8 mouse cellular contexts compared by ENCODE assay signal in the genomic region with DNA sequence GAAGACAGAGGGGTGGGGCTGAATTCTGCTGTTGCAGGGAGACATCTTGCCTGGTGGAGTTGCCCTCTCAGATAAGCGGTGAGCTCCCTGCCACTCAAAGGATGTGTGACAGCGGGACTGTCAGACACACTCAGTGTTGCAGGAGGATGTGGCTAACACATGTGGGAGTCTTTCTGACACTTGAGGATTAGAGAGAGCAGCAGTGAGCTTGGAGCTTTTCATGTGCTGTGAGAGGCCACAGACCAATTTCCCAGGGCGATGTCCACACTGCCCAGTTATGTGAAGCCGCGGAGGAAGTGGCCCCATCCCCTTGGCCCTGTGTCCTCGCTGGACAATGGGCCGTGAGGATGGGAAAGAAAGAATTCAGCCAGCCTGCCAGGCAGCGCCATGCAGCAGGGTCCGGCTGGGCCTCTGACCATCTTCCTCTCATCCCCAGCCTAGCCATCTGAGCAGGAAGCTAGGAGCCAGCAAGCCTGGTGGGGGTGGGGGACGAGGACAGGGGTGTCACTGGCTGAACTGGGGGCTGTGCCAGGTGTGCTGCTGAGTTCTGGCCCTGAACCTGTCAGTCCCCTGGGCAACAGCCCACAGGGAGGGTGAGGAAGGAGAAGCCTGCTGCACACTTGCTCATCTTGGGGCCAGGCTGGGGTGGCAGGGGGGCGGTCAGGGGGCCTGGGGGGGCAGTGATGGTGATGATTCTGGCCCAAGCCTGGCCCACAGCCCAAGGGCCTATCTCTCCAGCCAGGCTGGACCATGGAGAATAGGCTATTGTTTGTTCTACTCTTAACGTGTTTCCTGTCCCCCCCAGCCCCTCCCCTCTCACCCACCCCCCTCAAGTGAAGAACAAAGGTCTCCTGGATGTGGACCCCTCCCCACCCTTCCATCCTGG. TPM values are rescaled to one million over a fixed set of nuclear protein-coding genes. Genes with fewer than 3 reads are reported as not detected.
A peak's percentile ranks its signal among the peaks of the same experiment; 100 is the strongest.
DNase-seq lines count a peak whose midpoint lies in the region; ATAC-seq lines count a peak whose summit lies in the region.

No protein-coding gene starts in this region.

- H3K4me1 ChIP-seq in forebrain, embryonic 12.5 days: peaks cover 50% of the 10 kb centered on the region
- H3K4me1 ChIP-seq in hindbrain, embryonic 13.5 days (replicated peaks): peaks cover 62% of the 10 kb centered on the region
- peaks cover 31% of the 10 kb centered on the region for H3K4me1 ChIP-seq in midbrain, embryonic 15.5 days

- no peak overlapping the region for H3K4me2 ChIP-seq in forebrain, embryonic 12.5 days
- no peak overlapping the region for H3K4me2 ChIP-seq in hindbrain, embryonic 13.5 days
- H3K4me2 ChIP-seq in midbrain, embryonic 15.5 days: no peak overlapping the region

- ATAC-seq in CD4-positive, CD25-positive, alpha-beta regulatory T cell, adult 4 months: peak; percentile 87
- ATAC-seq in forebrain, embryonic 12.5 days (ENCODE audit: low FRiP score): no peak
- no peak for ATAC-seq in hindbrain, embryonic 13.5 days (ENCODE audit: low FRiP score)
- no peak for ATAC-seq in midbrain, embryonic 15.5 days (replicated peaks)

- no peak overlapping the region for H3K4me3 ChIP-seq in forebrain, embryonic 12.5 days (replicated peaks)
- no peak overlapping the region for H3K4me3 ChIP-seq in hindbrain, embryonic 13.5 days
- no peak overlapping the region for H3K4me3 ChIP-seq in midbrain, embryonic 15.5 days

- 23% methylated on average over 11 of the region's 12 CpGs for WGBS in forebrain, embryonic 12.5 days
- WGBS in hindbrain, embryonic 13.5 days: 5% methylated on average over 11 of the region's 12 CpGs
- 10% methylated on average over 11 of the region's 12 CpGs for WGBS in midbrain, embryonic 15.5 days

- peak overlapping the region; percentile 56 for H3K27ac ChIP-seq in forebrain, embryonic 12.5 days
- H3K27ac ChIP-seq in hindbrain, embryonic 13.5 days: peak overlapping the region; percentile 76
- H3K27ac ChIP-seq in midbrain, embryonic 15.5 days: peak overlapping the region; percentile 58

- no peaks in the 10 kb centered on the region for H3K9me3 ChIP-seq in forebrain, embryonic 12.5 days
- no peaks in the 10 kb centered on the region for H3K9me3 ChIP-seq in hindbrain, embryonic 13.5 days
- H3K9me3 ChIP-seq in midbrain, embryonic 15.5 days: no peaks in the 10 kb centered on the region

- peak; percentile 39 for DNase-seq in adrenal gland, postnatal 25 days
- DNase-seq in liver: peak; percentile 62
- no peak for DNase-seq in left cerebral cortex, postnatal 36 days (ENCODE audit: low spot score in 2 of 2)
- no peak for DNase-seq in urinary bladder, postnatal 10 days (ENCODE audit: low spot score)

- H3K36me3 ChIP-seq in forebrain, embryonic 12.5 days (replicated peaks): no peaks in the 10 kb centered on the region
- no peaks in the 10 kb centered on the region for H3K36me3 ChIP-seq in hindbrain, embryonic 13.5 days
- no peaks in the 10 kb centered on the region for H3K36me3 ChIP-seq in midbrain, embryonic 15.5 days (replicated peaks)

- intact Hi-C loops in left cerebral cortex, postnatal 36 days (cut with DNase I): no loop called here

- H3K27me3 ChIP-seq in forebrain, embryonic 12.5 days: peaks cover 34% of the 10 kb centered on the region
- H3K27me3 ChIP-seq in hindbrain, embryonic 13.5 days: no peaks in the 10 kb centered on the region
- 0 out of 2 replicates have a peak, but pooled peaks cover 3% of the 10 kb centered on the region for H3K27me3 ChIP-seq in midbrain, embryonic 15.5 days (replicated peaks)

- no peak overlapping the region for H3K9ac ChIP-seq in forebrain, embryonic 12.5 days
- H3K9ac ChIP-seq in hindbrain, embryonic 13.5 days: peak overlapping the region; percentile 53
- no peak overlapping the region for H3K9ac ChIP-seq in midbrain, embryonic 15.5 days

RNA-seq across cellular contexts. Expression of a gene that starts 7.0 kb away (rescaled TPM):
- polyA plus RNA-seq in CD4-positive, CD25-positive, alpha-beta regulatory T cell, adult 4 months (2017; shearing (Covaris generic)): not detected
- 38.8 and 43.4 TPM in 2 replicates for total RNA-seq in adrenal gland, postnatal 25 days (2021)
- polyA plus RNA-seq in forebrain, embryonic 12.5 days (2016; fragmentation: Nextera tagmentation; extraction: Ambion mirVana): 7.7 and 8.4 TPM in 2 replicates
- polyA plus RNA-seq in hindbrain, embryonic 13.5 days (2015; fragmentation: Nextera tagmentation; extraction: Ambion mirVana): 9.5 and 11.0 TPM in 2 replicates
- 13.1 and 15.7 TPM in 2 replicates for polyA plus RNA-seq in midbrain, embryonic 15.5 days (2015; fragmentation: Nextera tagmentation; extraction: Ambion mirVana)
- total RNA-seq in left cerebral cortex, postnatal 36 days (2021): 10 to 100 TPM; 14.4 to 16.5 TPM

RNA-seq across cellular contexts. Expression of a gene that starts 19.9 kb away (rescaled TPM):
- polyA plus RNA-seq in CD4-positive, CD25-positive, alpha-beta regulatory T cell, adult 4 months (2017; shearing (Covaris generic)): not detected
- total RNA-seq in adrenal gland, postnatal 25 days (2021): not detected in 2 replicates
- polyA plus RNA-seq in forebrain, embryonic 12.5 days (2016; fragmentation: Nextera tagmentation; extraction: Ambion mirVana): not detected in 2 replicates
- not detected in 2 replicates for polyA plus RNA-seq in hindbrain, embryonic 13.5 days (2015; fragmentation: Nextera tagmentation; extraction: Ambion mirVana)
- polyA plus RNA-seq in midbrain, embryonic 15.5 days (2015; fragmentation: Nextera tagmentation; extraction: Ambion mirVana): 0.31 TPM in 1 of 2 replicates, not detected in the other
- not detected for total RNA-seq in left cerebral cortex, postnatal 36 days (2021)

RNA-seq across cellular contexts. Expression of a gene that starts 32.6 kb away (rescaled TPM):
- not detected for polyA plus RNA-seq in CD4-positive, CD25-positive, alpha-beta regulatory T cell, adult 4 months (2017; shearing (Covaris generic))
- total RNA-seq in adrenal gland, postnatal 25 days (2021): 6.5 and 7.0 TPM in 2 replicates
- polyA plus RNA-seq in forebrain, embryonic 12.5 days (2016; fragmentation: Nextera tagmentation; extraction: Ambion mirVana): 2.0 and 2.1 TPM in 2 replicates
- 1.6 TPM in 2 replicates for polyA plus RNA-seq in hindbrain, embryonic 13.5 days (2015; fragmentation: Nextera tagmentation; extraction: Ambion mirVana)
- polyA plus RNA-seq in midbrain, embryonic 15.5 days (2015; fragmentation: Nextera tagmentation; extraction: Ambion mirVana): 2.1 and 2.3 TPM in 2 replicates
- total RNA-seq in left cerebral cortex, postnatal 36 days (2021): 1 to 10 TPM; 3.6 to 4.3 TPM

RNA-seq across cellular contexts. Expression of a gene that starts 41.5 kb away (rescaled TPM):
- polyA plus RNA-seq in CD4-positive, CD25-positive, alpha-beta regulatory T cell, adult 4 months (2017; shearing (Covaris generic)): 10 to 100 TPM; 14.3 to 17.1 TPM
- 58.1 and 61.5 TPM in 2 replicates for total RNA-seq in adrenal gland, postnatal 25 days (2021)
- polyA plus RNA-seq in forebrain, embryonic 12.5 days (2016; fragmentation: Nextera tagmentation; extraction: Ambion mirVana): 53.6 and 56.4 TPM in 2 replicates
- 49.9 and 50.6 TPM in 2 replicates for polyA plus RNA-seq in hindbrain, embryonic 13.5 days (2015; fragmentation: Nextera tagmentation; extraction: Ambion mirVana)
- polyA plus RNA-seq in midbrain, embryonic 15.5 days (2015; fragmentation: Nextera tagmentation; extraction: Ambion mirVana): 50.7 and 50.8 TPM in 2 replicates
- 10 to 100 TPM; 57.6 to 65.0 TPM for total RNA-seq in left cerebral cortex, postnatal 36 days (2021)

Comparison
In these comparisons a context has a peak if more than half of its experiments do, and no peak if none do; other contexts are left out.
1. DNase-seq: peak in adrenal gland, postnatal 25 days (single experiment) and liver (single experiment); none in left cerebral cortex, postnatal 36 days (0 of 2) and urinary bladder, postnatal 10 days (single experiment).
2. Peak in every context shown above with its lines, with median percentiles within 50 percentile points of each other: H3K27ac ChIP-seq.